Mouse (Mus musculus) bone marrow macrophage, adult 2 months (primary cell): Measurements from ENCODE around the gene Btbd7.

Experiments
- CTCF ChIP-seq: IDR thresholded peaks from 2 replicates; pipeline ENCODE4 v1.5.1; 2012; ENCODE audit warnings: low read depth, mild to moderate bottlenecking, low read length, moderate library complexity
- POLR2A ChIP-seq: IDR thresholded peaks from 2 replicates; pipeline ENCODE4 v1.6.1; 2012; ENCODE audit warnings: mild to moderate bottlenecking, low read depth, low read length, borderline replicate concordance

DNA sequence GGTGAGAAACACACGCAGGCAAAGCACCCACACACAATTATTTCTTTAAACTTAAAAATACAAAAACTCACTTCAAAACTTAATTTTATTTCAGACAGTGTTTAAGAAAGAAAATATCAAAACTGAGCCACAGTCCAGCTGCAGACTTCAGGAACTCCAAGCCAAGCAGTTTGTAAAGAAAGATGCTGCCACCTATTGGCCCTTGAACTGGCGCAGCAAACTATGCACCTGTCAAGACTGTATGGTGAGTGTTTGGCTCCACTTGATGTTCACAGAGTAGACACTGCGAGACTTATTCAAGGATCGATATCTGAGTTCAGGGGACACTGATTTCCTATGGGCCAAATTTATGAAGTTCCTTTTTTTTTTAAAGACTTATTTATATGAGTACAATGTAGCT, 109.3 kb downstream of the Btbd7 start:
- TF ChIP-seq CTCF = no peak
- no peak for TF ChIP-seq POLR2A
